Mouse (Mus musculus): Measurements from ENCODE around the gene Tap2.
A peak's percentile ranks its signal among the peaks of the same experiment; 100 is the strongest.

Tap2 gene

DNA sequence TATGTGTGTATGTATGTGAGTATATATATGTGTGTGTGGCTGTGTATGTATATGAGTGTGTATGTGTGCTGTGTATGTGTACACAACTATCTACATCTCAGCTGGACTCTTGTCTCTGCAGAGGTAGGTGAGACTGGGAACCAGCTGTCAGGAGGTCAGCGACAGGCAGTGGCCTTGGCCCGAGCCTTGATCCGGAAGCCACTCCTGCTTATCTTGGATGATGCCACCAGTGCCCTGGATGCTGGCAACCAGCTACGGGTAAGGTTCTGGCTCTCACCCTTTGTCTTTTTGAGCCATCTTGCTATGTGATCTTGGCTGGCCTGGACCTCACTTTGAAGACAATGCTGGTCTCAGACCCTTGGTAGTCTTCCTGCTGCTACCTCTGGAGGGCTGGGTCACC is 8.6 kb upstream of the Tap2 start:
- DNase-seq (ENCODE audit: low spot score in 2 of 2): no peak

DNA sequence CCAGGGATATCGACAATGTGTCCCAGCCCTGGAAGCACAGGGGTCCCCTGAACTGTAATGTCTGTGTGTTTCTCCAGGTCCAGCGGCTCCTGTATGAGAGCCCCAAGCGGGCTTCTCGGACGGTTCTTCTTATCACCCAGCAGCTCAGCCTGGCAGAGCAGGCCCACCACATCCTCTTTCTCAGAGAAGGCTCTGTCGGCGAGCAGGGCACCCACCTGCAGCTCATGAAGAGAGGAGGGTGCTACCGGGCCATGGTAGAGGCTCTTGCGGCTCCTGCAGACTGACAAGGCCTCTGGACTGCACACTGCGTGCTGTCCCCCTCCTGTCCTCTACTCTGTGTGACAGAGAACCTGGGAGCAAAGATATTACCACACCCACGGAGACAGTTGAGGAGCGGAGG is 6.8 kb upstream of the Tap2 start:
- DNase-seq (ENCODE audit: low spot score in 2 of 2): peak in 1 of 2 experiments; percentile 75

DNA sequence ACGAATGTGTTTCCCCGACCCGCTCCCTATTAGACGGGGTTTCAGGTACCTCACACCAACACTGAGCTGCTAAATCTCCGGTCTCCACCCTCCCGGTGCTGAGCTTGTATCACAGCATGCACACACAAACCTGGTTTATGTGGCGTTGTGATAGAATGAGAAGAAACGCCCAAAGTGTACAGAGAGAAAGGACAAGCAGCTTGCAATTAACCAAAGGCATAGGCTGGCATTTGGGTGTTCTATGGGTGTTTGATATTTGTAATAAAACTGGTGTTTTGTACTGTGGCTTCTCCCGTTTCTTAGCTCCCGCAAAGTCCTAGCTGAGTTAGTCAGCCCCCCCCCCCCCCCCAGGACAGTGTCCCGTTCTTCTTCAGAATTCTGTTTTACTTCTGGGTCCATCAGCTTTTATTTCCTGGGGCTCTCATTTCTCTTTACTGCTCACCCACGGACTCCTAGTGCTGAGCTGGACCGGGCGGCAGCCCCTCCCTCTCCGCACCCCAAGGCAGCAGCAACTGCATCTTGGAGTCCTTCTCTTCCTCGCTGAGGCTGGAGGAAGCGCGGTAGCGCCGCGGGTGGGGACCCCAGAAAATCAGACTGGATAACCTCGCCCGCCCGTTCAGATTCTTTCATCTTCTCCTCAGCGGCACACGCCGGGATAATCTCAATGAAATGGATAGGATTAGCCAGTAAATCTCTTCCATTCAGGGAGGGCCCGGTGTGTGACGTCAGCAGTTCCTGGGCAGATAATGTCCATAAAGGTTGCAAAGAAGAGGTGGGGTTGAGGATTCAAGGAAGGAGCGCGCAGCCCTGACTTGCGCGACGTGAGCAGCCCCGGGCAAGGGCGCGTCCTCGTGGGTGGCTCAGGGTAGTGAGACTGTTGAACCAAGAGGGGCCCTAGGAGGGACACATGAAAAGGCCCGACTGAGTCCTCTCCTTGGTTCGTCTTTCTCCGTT is 6.1 kb upstream of the Tap2 start, which contains the start of gene Psmb8:
Psmb8 (plus strand) TSS at position 781 of the 954 bp plus-strand sequence.
- peak; percentile 60 to 88 for DNase-seq (ENCODE audit: low spot score in 2 of 2)

DNA sequence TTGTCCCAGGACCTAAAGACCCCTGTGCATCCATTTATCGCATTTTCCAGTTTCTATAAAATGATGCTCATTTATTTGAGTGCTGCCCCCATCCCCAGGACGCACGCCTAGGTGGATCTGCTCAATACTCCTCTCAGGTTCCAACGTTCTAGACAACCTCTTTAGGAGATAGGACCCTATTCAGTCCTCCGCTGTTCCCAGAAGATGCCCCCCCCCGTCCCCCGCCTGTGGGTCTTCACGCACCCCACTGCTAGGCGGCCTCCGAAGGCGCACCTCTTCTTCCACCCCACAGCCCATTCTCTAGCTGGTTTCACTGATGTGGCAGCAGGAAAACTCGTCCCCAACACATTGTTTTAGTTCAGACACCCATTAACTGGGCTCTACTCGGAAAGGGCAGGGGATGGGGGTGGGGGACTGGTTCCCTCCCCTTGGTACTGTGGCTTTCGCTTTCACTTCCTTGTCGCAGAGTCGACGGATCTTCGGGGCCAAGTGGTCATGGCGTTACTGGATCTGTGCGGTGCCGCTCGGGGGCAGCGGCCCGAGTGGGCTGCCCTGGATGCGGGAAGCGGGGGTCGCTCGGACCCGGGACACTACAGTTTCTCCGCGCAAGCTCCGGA is 5.3 kb upstream of the Tap2 start:
- DNase-seq (ENCODE audit: low spot score in 2 of 2): peak; percentile 54 to 79

DNA sequence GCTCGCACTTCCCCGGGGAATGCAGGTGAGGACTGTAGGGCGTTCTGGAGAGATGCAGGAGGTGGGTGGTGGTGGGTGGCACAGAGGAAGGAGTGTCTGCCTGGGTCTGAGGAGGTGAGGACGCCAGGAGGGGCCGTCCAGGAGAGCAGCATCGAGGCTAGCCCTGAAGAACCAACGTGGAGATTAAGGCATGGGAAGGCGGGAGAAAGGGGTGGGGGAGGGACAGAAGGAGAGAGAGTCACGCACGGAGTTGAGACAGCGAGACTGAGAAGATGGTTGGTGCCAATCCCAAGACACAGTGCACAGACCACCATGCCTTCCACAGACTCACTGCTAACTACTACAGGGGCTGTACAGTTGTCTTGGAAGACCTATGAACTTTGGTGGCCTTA is 4.8 kb upstream of the Tap2 start:
- DNase-seq (ENCODE audit: low spot score in 2 of 2): no peak

DNA sequence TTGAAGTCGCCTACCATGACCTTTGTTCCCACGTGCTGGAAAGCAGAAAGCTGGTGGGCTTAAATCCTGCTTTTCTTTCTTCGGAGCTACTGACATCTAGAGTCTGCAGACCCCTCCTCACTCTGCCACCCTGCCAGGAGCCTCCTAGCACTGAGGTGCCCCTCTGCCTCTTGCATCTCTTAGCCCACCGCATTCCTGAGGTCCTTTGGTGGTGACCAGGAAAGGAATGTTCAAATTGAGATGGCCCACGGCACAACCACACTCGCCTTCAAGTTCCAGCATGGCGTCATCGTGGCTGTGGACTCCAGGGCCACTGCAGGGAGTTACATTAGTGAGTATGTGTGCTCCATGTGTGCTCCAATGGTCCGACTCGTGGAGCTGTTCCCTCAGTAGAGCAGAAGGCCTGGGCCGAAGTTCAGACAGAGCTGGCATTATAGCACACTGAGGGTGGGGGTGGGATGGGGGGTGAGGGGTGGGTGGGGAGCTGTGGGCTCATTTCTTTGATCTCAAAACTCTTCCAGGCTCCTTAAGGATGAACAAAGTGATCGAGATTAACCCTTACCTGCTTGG is 4.2 kb upstream of the Tap2 start:
- DNase-seq (ENCODE audit: low spot score in 2 of 2): no peak

DNA sequence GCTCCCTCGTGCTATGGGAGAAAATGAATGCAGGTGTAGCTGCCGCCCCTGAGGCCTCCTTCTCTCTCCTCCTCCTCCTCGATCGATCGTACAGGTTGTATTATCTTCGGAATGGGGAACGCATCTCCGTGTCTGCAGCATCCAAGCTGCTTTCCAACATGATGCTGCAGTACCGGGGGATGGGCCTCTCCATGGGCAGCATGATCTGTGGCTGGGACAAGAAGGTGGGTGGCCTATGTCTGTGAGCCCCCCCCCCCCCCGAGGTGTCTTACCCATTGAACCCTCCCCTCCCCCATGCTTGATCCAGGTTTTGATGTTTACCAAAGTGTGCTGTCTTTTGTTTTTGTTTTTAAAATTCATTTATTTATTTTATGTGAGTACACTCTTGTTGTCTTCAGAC is 3.3 kb upstream of the Tap2 start:
- DNase-seq (ENCODE audit: low spot score in 2 of 2): no peak

DNA sequence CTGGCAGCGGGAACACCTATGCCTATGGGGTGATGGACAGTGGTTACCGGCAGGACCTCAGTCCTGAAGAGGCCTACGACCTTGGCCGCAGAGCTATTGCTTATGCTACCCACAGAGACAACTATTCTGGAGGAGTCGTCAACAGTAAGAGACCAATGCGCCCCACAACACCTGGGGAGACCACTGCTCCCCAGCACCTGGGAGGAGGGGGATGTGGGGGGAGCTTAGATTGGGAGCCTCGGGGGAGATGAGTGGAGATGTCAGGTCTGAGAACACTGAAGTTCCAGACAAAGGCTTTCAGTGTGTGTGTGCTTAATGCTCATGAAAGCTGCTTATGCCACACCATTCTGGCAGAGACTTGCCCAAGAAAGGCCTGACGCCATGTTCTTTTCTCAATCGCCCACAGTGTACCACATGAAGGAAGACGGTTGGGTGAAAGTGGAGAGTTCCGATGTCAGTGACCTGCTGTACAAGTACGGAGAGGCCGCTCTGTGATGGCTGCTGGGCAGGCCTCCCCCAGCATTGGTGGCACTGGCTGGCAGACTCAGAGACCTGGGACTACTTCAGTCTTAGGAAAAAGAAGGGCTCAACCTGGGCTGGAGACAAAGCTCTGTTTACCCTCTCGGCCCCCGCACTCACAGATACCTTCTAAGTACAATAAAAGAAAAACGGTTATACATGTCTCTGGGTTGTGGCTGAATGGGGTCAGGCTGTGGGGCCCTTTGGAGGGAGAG is 2.4 kb upstream of the Tap2 start:
- no peak for DNase-seq (ENCODE audit: low spot score in 2 of 2)

DNA sequence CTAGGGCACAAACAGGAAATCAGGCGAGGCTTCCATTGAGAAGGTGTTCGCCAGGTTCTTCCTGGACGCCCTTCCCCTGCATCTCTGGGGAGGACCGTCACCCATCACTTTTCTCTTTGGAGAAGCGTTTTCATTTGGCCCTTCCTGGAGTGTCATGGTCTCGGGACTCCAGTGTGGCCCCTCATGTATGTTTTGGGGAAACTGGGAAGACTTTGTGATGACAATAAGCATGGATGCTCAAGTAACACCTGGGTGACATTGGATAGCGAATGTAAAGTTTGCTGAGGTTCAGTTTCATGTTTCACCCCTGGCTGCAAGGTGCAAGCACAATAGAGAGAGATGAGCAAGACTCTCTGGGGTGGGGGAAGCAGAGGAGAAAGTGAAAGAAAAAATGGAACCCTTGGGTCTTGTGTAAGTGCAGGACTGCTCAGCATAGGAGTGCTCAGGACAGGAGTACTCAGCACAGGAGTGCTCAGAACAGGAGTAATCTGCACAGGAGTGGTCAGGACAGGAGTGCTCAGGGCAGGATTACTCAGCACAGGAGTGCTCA is 1.7 kb upstream of the Tap2 start:
- no peak for DNase-seq (ENCODE audit: low spot score in 2 of 2)

DNA sequence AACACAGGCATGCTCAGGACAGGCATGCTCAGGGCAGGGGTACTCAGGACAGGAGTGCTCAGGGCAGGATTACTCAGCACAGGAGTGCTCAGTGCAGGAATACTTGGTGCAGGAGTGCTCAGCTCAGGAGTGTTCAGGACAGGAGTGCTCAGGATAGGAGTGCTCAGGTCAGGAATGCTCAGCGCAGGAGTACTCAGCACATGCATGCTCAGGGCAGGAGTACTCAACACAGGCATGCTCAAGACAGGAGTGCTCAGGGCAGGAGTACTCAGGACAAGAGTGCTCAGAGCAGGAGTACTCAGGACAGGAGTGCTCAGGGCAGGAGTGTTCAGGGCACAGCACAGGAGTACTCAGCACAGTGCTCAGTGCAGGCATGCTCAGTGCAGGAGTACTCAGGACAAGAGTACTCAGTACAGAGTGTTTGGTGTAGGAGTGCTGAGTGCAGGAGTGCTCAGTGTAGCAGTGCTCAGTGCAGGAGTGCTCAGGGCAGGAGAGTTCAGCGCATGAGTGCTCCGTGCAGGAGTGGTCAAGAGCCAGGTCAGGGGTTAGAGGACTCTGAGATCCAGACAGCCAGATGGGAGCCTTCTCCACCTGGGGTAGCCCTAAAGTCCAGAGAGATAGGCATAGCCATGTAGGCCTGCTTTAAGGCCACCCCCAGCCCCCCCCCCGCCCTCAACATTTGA is 426 bp upstream of the Tap2 start:
- peak in 1 of 2 experiments; percentile 13 for DNase-seq (ENCODE audit: low spot score in 2 of 2)

DNA sequence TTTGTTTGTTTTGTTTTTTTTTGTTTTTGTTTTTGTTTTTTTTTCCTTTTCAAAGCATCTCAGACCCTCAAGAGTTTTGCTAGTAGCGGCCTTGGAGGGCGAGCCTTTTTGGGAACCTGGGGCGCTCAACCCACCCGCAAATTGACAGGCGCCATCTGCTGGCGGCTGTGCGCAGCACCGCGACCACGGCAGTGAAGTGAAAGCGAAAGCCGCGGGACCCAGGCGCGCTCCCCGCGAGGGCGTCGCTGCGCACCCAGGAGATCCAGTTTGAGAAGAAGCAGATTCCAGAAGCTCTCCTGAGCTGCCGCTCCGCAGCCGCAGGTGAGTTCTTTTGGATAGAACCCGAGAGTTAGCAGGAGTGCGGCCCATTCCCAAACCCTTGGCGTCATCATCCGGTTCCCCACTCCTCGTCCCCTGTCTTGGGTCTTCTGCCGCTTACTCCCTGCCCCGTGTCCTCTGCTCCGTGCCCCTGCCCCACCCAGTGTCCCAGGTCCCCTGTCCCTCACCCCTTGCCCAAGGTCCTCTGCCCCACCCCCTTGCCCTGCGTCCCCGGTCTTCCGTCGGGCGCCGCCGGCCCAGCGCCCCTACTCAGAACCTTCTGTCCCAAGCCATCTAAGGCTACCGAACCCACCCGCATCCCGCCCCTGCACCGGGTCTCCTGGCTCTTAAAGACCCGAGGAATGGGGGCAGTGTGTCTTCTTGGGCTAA is 1.1 kb downstream of the Tap2 start:
- peak; percentile 90 to 93 for DNase-seq (ENCODE audit: low spot score in 2 of 2)

DNA sequence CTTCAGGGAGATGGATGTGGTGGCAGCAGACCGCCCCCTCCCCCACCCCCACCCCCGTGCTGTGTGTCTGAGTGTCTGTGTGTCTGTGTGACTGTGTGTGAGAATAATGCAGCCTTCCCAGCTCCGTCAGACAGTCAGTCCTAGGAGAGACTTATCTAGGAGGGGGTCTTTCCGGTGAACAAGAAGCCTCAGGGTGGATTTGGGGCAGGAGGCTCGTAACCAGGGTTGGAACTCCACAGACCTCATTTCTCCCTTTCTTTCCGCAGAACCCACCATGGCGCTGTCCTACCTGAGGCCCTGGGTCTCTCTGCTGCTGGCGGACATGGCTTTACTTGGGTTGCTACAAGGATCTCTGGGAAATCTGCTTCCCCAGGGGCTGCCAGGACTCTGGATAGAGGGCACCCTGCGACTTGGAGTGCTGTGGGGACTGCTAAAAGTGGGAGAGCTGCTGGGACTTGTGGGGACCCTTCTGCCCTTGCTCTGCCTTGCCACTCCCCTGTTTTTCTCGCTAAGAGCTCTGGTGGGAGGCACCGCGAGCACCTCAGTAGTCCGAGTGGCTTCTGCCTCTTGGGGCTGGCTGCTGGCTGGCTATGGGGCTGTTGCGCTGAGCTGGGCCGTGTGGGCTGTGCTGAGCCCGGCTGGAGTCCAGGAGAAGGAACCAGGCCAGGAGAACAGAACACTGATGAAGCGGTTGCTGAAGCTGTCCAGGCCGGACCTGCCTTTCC is 1.9 kb downstream of the Tap2 start:
- DNase-seq (ENCODE audit: low spot score in 2 of 2): peak; percentile 55 to 58

DNA sequence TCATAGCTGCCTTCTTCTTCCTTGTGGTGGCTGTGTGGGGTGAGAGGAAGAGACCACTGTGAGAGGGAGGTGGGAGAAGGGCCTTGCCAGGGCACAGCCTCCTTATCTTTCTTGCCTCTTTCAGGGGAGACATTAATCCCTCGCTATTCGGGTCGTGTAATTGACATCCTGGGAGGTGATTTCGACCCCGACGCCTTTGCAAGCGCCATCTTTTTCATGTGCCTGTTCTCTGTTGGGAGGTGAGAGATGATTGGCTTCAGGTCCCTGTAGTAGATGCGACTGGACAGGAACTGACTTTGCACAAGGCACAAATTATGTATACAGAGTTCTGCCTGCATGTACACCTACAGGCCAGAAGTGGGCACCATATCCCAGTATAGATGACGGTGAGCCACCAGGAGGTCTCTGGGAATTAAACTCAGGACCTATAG is 2.4 kb downstream of the Tap2 start:
- DNase-seq (ENCODE audit: low spot score in 2 of 2): peak in 1 of 2 experiments; percentile 66

DNA sequence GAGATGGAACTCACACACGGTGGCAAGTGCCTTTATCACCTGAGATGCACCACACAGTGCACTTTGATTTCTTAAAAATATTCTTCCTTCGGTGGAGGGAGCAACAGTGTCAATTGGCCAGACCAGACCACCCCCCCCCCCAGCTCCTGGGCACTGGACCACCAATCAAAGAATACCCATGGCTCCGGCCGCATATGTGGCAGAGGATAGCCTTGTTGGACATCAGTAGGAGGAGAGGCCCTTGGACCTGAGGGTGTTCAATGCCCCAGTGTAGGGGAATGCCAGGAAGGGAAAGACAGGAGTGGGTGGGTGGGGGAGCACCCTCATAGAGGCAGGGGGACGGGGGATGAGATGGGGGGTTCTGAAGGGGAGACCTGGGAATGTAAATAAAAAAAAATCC is 3.4 kb downstream of the Tap2 start:
- peak in 1 of 2 experiments; percentile 10 for DNase-seq (ENCODE audit: low spot score in 2 of 2)

DNA sequence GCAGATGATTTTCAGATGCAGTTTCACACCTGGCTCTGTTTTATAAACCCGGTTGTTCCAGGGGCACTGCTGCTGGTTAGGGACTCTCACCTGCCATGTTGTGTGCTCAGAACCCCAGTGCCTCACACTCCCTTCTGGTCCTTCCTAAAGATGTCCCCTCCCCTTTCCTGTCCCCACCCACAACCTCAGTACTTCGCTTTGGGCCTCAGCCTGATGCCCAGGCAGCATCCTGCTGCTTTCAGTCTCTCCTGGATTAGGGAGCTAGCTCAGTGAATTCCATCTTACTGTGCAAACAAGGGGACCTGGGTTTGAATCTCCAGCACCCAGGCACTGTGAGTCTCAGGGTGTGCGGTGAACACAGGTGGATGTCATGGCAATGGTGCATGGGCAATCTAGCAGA is 4.1 kb downstream of the Tap2 start:
- DNase-seq (ENCODE audit: low spot score in 2 of 2): peak in 1 of 2 experiments; percentile 32

DNA sequence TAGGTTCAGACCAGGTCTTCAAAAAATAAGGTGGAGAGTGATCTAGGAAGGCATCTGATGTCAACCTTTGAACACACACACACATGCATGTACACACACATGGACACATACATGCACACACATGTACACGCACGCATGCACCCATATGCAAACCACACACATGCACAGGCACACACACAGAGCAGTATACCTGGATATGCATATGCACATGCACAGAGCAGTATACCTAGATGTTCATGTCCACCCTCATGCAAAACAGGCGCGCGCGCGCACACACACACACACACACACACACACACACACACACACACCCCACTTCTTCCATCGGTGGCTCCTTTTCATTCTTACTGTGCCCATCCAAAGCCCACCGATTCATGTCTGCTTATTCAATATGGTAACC is 4.5 kb downstream of the Tap2 start:
- peak in 1 of 2 experiments; percentile 13 for DNase-seq (ENCODE audit: low spot score in 2 of 2)

DNA sequence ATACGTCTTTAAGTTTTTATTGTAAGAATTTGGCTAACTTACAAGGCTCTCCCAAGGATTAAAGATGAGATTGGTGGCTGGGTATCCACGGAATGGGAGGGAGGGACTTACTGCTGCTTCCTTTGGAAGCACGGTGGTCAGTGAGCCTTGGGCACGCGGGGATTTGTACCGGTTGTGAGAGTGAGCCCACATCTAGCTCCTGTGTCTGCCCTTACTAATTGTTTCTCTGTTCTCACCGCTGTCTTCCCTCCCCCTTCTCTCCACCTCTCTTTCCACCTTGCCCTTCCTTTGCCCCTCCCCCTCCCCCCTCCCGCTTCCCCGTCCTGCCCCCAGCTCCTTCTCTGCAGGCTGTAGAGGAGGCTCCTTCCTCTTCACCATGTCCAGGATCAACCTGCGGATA is 5.1 kb downstream of the Tap2 start:
- DNase-seq (ENCODE audit: low spot score in 2 of 2): peak in 1 of 2 experiments; percentile 9

DNA sequence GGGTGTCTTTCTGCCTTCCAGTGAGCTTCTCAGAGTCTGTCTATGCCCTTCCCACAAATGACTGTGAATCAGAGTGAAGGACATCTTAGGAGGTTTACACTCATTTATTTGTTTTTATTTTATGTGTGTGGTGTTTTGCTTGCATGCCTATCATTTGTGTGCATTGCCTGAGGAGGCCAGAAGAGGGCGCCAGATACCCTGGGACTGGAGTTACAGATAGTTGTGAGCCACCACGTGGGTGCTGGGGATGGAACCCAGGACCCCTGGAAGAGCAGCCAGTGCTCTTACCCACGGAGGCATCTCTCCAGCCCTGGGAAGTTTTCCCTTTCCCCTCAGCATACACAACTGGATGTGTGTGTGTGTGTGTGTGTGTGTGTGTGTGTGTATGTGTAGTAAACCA is 6.4 kb downstream of the Tap2 start:
- peak in 1 of 2 experiments; percentile 60 for DNase-seq (ENCODE audit: low spot score in 2 of 2)

DNA sequence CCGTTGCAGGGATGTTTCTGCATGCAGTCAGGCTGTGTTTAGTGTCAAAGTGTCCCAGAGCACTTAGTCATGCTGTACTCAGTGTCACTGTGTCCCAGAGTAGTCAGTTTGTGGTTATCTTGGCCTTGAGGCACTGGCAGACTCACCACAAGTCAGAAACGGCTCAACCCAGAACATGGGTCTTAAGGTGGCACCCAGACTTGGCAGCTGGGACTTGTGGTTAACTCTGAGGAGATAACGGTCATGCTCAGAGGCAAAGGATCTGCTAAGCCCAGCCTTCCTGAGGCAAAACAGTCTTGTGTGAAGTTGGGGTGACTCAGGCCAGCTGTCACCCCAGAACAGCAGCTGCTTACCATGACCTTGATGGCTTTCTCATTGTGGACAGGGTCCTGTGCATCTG is 7.3 kb downstream of the Tap2 start:
- DNase-seq (ENCODE audit: low spot score in 2 of 2): peak in 1 of 2 experiments; percentile 51
